Mouse (Mus musculus) right cerebral cortex, adult 2 months (tissue): Measurements from ENCODE around the gene Igfbp3.

Experiments
- DNase-seq, 2 experiments: peaks; one replicate each; pipeline ENCODE4 v3.0.0; 2021 to 2022; ENCODE audit warnings: low spot score in 2 of 2

The Igfbp3 gene

GRCm38 (mm10) chr11:7169645-7170044, 44.1 kb downstream of the Igfbp3 start:
- no peak for DNase-seq

GRCm38 (mm10) chr11:7164416-7164815, 49.3 kb downstream of the Igfbp3 start:
- no peak for DNase-seq

GRCm38 (mm10) chr11:7161502-7162174, 52.1 kb downstream of the Igfbp3 start:
- peak; percentile 42 to 57 for DNase-seq

- no peak for DNase-seq
Observed at GRCm38 (mm10) chr11:7160637-7161101, 53.1 kb downstream of the Igfbp3 start.

- DNase-seq: no peak
Observed at GRCm38 (mm10) chr11:7160146-7160545, 53.6 kb downstream of the Igfbp3 start.

- DNase-seq: no peak
Observed at GRCm38 (mm10) chr11:7158196-7158595, 55.5 kb downstream of the Igfbp3 start.

GRCm38 (mm10) chr11:7156427-7156826, 57.3 kb downstream of the Igfbp3 start:
- DNase-seq: no peak
